Mouse (Mus musculus) liver, embryonic 13.5 days (tissue): ENCODE data around the gene Nudt8. TPM values are rescaled to one million over a fixed set of nuclear protein-coding genes. Genes with fewer than 3 reads are reported as not detected.

ENCODE experiments used
- ATAC-seq: fragments of 200-750 bp; cut with Nextera tagmentation; 2 replicates; pipeline ENCODE4 v1.8.0; 2017; ENCODE audit warnings: low read depth, mild to moderate bottlenecking, moderate number of reproducible peaks, moderate library complexity
- DNase-seq: peaks from one replicate; pipeline ENCODE4 v3.0.0; 2022
- H3K27ac ChIP-seq: fragments of 300-500 bp; sonication (generic); 2 replicates; pipeline ENCODE4 v1.5.1; 2015; ENCODE audit warnings: moderate library complexity, mild to moderate bottlenecking, inconsistent platforms
- H3K27me3 ChIP-seq: fragments of 300-500 bp; sonication (generic); 2 replicates; pipeline ENCODE4 v1.6.1; 2015; ENCODE audit warnings: mild to moderate bottlenecking, inconsistent platforms
- H3K36me3 ChIP-seq: fragments of 300-500 bp; sonication (generic); 2 replicates; pipeline ENCODE4 v1.6.1; 2015; ENCODE audit warnings: mild to moderate bottlenecking, inconsistent platforms
- H3K4me1 ChIP-seq: fragments of 300-500 bp; sonication (generic); replicated peaks from 2 replicates; pipeline ENCODE4 v1.6.1; 2015; ENCODE audit warnings: inconsistent platforms
- H3K4me2 ChIP-seq: fragments of 300-500 bp; sonication (generic); 2 replicates; pipeline ENCODE4 v1.6.1; 2015; ENCODE audit warnings: inconsistent platforms, mild to moderate bottlenecking, moderate library complexity
- H3K4me3 ChIP-seq: fragments of 300-500 bp; sonication (generic); replicated peaks from 2 replicates; pipeline ENCODE4 v1.5.1; 2015; ENCODE audit warnings: mild to moderate bottlenecking, inconsistent platforms
- H3K9ac ChIP-seq: fragments of 300-500 bp; sonication (generic); 2 replicates; pipeline ENCODE4 v1.6.1; 2015; ENCODE audit warnings: mild to moderate bottlenecking, inconsistent platforms
- H3K9me3 ChIP-seq: fragments of 300-500 bp; sonication (generic); replicated peaks from 2 replicates; pipeline ENCODE4 v1.6.1; 2016; ENCODE audit warnings: inconsistent platforms
- WGBS: fragments of 180-500 bp; shearing (Covaris S2); methylation state at CpG from one replicate; pipeline ENCODE4 v1.1.7; 2015; ENCODE audit not compliant: insufficient replicate concordance; 5-methylcytosine and 5-hydroxymethylcytosine counted together
- polyA plus RNA-seq: library from polyadenylated mRNA; unstranded; fragments of >200 nt; fragmentation: Nextera tagmentation; extraction: Ambion mirVana; gene quantifications from 2 replicates; pipeline ENCODE4 v1.2.1, GENCODE M21; 2015

The Nudt8 gene
- polyA plus RNA-seq, 1 experiment from 2014 or later = 15.9 TPM

- ATAC-seq (no peak), DNase-seq (no peak)
- Histone ChIP-seq H3K4me3 (no peak overlapping the region), H3K9me3 (no peaks in the 10 kb centered on the region), H3K4me2 (no peak overlapping the region), H3K27me3 (0 out of 2 replicates have a peak, but pooled peaks cover 4% of the 10 kb centered on the region), H3K27ac (no peak overlapping the region), H3K36me3 (peaks cover 4% of the 10 kb centered on the region; the same call in 1 of the 2 replicates), H3K9ac (no peak overlapping the region), H3K4me1 (peaks cover 36% of the 10 kb centered on the region)
- 83% methylated on average over 14 of the region's 14 CpGs for WGBS
Measured at GRCm38 (mm10) chr19:3988066-3988465, 12.3 kb upstream of the Nudt8 start.

GRCm38 (mm10) chr19:3988750-3989149 lies 11.6 kb upstream of the Nudt8 start:
- WGBS = 73% methylated on average over 4 of the region's 4 CpGs

GRCm38 (mm10) chr19:3990804-3991203 lies 9.6 kb upstream of the Nudt8 start:
- no peak overlapping the region for H3K9ac ChIP-seq
- H3K4me3 ChIP-seq = no peak overlapping the region
- 0 out of 2 replicates have a peak, but pooled peaks cover 4% of the 10 kb centered on the region for H3K27me3 ChIP-seq
- H3K36me3 ChIP-seq = peaks cover 4% of the 10 kb centered on the region; the same call in 1 of the 2 replicates
- no peak overlapping the region for H3K4me2 ChIP-seq
- H3K9me3 ChIP-seq = no peaks in the 10 kb centered on the region
- ATAC-seq = no peak
- no peak overlapping the region for H3K27ac ChIP-seq
- H3K4me1 ChIP-seq = peaks cover 24% of the 10 kb centered on the region
- 66% methylated on average over 6 of the region's 6 CpGs for WGBS
- no peak for DNase-seq

More at GRCm38 (mm10) chr19:3988750-3989149, 11.6 kb upstream of the Nudt8 start:
- Histone ChIP-seq H3K9me3 (no peaks in the 10 kb centered on the region), H3K36me3 (peaks cover 4% of the 10 kb centered on the region; the same call in 1 of the 2 replicates), H3K27me3 (0 out of 2 replicates have a peak, but pooled peaks cover 4% of the 10 kb centered on the region), H3K4me1 (peaks cover 36% of the 10 kb centered on the region), H3K9ac (no peak overlapping the region), H3K4me2 (no peak overlapping the region), H3K4me3 (no peak overlapping the region), H3K27ac (no peak overlapping the region)
- DNase-seq (no peak), ATAC-seq (no peak)

- no peak for DNase-seq
- Histone ChIP-seq H3K9me3 (no peaks in the 10 kb centered on the region), H3K27me3 (0 out of 2 replicates have a peak, but pooled peaks cover 4% of the 10 kb centered on the region), H3K9ac (no peak overlapping the region), H3K36me3 (peaks cover 4% of the 10 kb centered on the region; the same call in 1 of the 2 replicates), H3K4me2 (no peak overlapping the region), H3K4me3 (no peak overlapping the region), H3K27ac (no peak overlapping the region), H3K4me1 (peaks cover 16% of the 10 kb centered on the region)
- no peak for ATAC-seq
- WGBS = 83% methylated on average over 3 of the region's 3 CpGs
Measured at GRCm38 (mm10) chr19:3991562-3991961, 8.8 kb upstream of the Nudt8 start.

GRCm38 (mm10) chr19:3991966-3992365 lies 8.4 kb upstream of the Nudt8 start:
- no peak overlapping the region for H3K9ac ChIP-seq
- 0 out of 2 replicates have a peak, but pooled peaks cover 4% of the 10 kb centered on the region for H3K27me3 ChIP-seq
- ATAC-seq (no peak), DNase-seq (no peak)
- WGBS = 67% methylated on average over 3 of the region's 3 CpGs
- no peak overlapping the region for H3K4me3 ChIP-seq
- no peak overlapping the region for H3K27ac ChIP-seq
- H3K9me3 ChIP-seq = no peaks in the 10 kb centered on the region
- H3K4me2 ChIP-seq = no peak overlapping the region
- peaks cover 4% of the 10 kb centered on the region; the same call in 1 of the 2 replicates for H3K36me3 ChIP-seq
- H3K4me1 ChIP-seq = peaks cover 14% of the 10 kb centered on the region

- H3K4me2 ChIP-seq = no peak within 1 kb of the TSS
- no peak within 1 kb of the TSS for H3K4me3 ChIP-seq
- H3K27me3 ChIP-seq = 0 out of 2 replicates have a peak, but pooled peaks cover 4% of the 10 kb centered on the region
- peaks cover 10% of the 10 kb centered on the region; the same call in 1 of the 2 replicates for H3K4me1 ChIP-seq
- no peak for DNase-seq
- no peak within 1 kb of the TSS for H3K9ac ChIP-seq
- WGBS = 45% methylated on average over 5 of the region's 5 CpGs
- no peak within 1 kb of the TSS for H3K27ac ChIP-seq
- peaks cover 4% of the 10 kb centered on the region; the same call in 1 of the 2 replicates for H3K36me3 ChIP-seq
- no peaks in the 10 kb centered on the region for H3K9me3 ChIP-seq
- no peak for ATAC-seq
Measured at GRCm38 (mm10) chr19:3992416-3992815, 8.0 kb upstream of the Nudt8 start, which contains the start of gene Tbx10. Gene Tbx10, plus strand, starts transcription at chr19:3992752.

GRCm38 (mm10) chr19:3994932-3995331 lies 5.4 kb upstream of the Nudt8 start:
- Histone ChIP-seq H3K27ac (no peak overlapping the region), H3K9me3 (no peaks in the 10 kb centered on the region), H3K4me2 (no peak overlapping the region), H3K4me3 (no peak overlapping the region), H3K4me1 (peaks cover 23% of the 10 kb centered on the region), H3K9ac (no peak overlapping the region), H3K27me3 (0 out of 2 replicates have a peak, but pooled peaks cover 4% of the 10 kb centered on the region), H3K36me3 (no peaks in the 10 kb centered on the region)
- no peak for DNase-seq
- 63% methylated on average over 6 of the region's 6 CpGs for WGBS
- no peak for ATAC-seq

- Histone ChIP-seq H3K4me3 (no peak overlapping the region), H3K9me3 (no peaks in the 10 kb centered on the region), H3K27ac (no peak overlapping the region), H3K4me1 (peaks cover 24% of the 10 kb centered on the region), H3K4me2 (no peak overlapping the region), H3K36me3 (no peaks in the 10 kb centered on the region), H3K27me3 (0 out of 2 replicates have a peak, but pooled peaks cover 4% of the 10 kb centered on the region), H3K9ac (no peak overlapping the region)
- ATAC-seq = no peak
- WGBS = 79% methylated on average over 3 of the region's 3 CpGs
- DNase-seq = no peak
Measured at GRCm38 (mm10) chr19:3995505-3995904, 4.9 kb upstream of the Nudt8 start.

GRCm38 (mm10) chr19:3996106-3996505 lies 4.3 kb upstream of the Nudt8 start:
- no peak overlapping the region for H3K9ac ChIP-seq
- no peaks in the 10 kb centered on the region for H3K9me3 ChIP-seq
- no peak overlapping the region for H3K4me3 ChIP-seq
- peaks cover 30% of the 10 kb centered on the region for H3K4me1 ChIP-seq
- 0 out of 2 replicates have a peak, but pooled peaks cover 4% of the 10 kb centered on the region for H3K27me3 ChIP-seq
- no peak for DNase-seq
- H3K4me2 ChIP-seq = no peak overlapping the region
- WGBS = 50% methylated on average over 7 of the region's 7 CpGs
- no peak overlapping the region for H3K27ac ChIP-seq
- H3K36me3 ChIP-seq = no peaks in the 10 kb centered on the region
- ATAC-seq = no peak

GRCm38 (mm10) chr19:3996747-3997146 lies 3.6 kb upstream of the Nudt8 start:
- DNase-seq = no peak
- 67% methylated on average over 8 of the region's 8 CpGs for WGBS
- no peak for ATAC-seq

GRCm38 (mm10) chr19:3997231-3997630 lies 3.1 kb upstream of the Nudt8 start:
- Histone ChIP-seq H3K4me2 (no peak overlapping the region), H3K4me1 (peaks cover 40% of the 10 kb centered on the region), H3K36me3 (no peaks in the 10 kb centered on the region), H3K4me3 (no peak overlapping the region), H3K9me3 (no peaks in the 10 kb centered on the region), H3K9ac (no peak overlapping the region), H3K27ac (no peak overlapping the region), H3K27me3 (0 out of 2 replicates have a peak, but pooled peaks cover 3% of the 10 kb centered on the region)
- ATAC-seq = no peak
- 52% methylated on average over 8 of the region's 8 CpGs for WGBS
- DNase-seq = no peak

More at GRCm38 (mm10) chr19:3996747-3997146, 3.6 kb upstream of the Nudt8 start:
- Histone ChIP-seq H3K4me2 (no peak overlapping the region), H3K9me3 (no peaks in the 10 kb centered on the region), H3K36me3 (no peaks in the 10 kb centered on the region), H3K27me3 (0 out of 2 replicates have a peak, but pooled peaks cover 4% of the 10 kb centered on the region), H3K4me1 (peaks cover 36% of the 10 kb centered on the region), H3K9ac (no peak overlapping the region), H3K27ac (no peak overlapping the region), H3K4me3 (no peak overlapping the region)

GRCm38 (mm10) chr19:3998335-3998734 lies 2.0 kb upstream of the Nudt8 start:
- no peak for DNase-seq
- Histone ChIP-seq H3K9ac (no peak overlapping the region), H3K27ac (no peak overlapping the region), H3K4me1 (peaks cover 38% of the 10 kb centered on the region), H3K36me3 (no peaks in the 10 kb centered on the region), H3K9me3 (no peaks in the 10 kb centered on the region), H3K4me2 (no peak overlapping the region), H3K27me3 (no peaks in the 10 kb centered on the region), H3K4me3 (no peak overlapping the region)
- WGBS = 65% methylated on average over 8 of the region's 8 CpGs
- no peak for ATAC-seq
